8 mouse cellular contexts compared by ENCODE assay signal in the genomic region with DNA sequence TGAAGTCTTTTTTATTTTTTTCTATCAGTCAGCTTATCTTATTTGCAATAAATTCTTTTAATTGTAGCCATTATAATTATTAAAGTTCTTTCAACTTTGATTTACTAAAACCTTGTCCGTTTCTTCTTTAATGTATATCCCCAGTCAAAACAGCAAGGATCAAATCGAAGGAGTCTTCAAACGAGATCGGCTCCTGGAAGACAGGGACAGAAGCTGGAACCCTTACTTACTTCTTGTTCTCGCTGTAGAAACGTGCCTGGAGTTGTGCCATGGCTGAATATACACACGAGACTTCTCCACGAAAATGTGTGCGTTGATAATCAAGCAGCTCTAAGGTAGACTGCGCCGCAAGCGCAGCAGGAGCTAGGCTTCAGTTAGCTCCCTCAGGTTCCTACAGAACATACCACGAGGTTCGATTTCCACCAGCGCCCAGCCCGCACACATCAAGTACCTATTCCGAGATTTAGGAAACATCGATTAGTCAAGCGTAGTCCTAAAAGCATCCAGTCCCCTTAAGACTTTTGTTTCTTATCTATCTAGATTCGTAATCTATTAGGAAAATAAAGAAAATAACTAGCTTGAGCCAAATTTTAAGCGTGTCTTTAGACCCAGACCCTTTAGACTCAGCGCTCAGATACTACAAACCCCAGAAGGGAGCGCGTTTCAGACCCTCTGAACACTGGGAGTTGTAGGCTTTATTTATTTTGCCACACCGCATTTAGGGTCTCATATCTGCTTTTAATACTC. TPM values are rescaled to one million over a fixed set of nuclear protein-coding genes. Genes with fewer than 3 reads are reported as not detected.
A peak's percentile ranks its signal among the peaks of the same experiment; 100 is the strongest.
DNase-seq lines count a peak whose midpoint lies in the region; ATAC-seq and TF ChIP-seq lines count a peak whose summit lies in the region.

No protein-coding gene starts in this region.

- H3K27ac ChIP-seq in forebrain, embryonic 14.5 days (ENCODE audit: low read depth, low read length): peak overlapping the region; percentile 95
- peak overlapping the region; percentile 99 for H3K27ac ChIP-seq in lung, embryonic 14.5 days (ENCODE audit: low read depth)
- peak overlapping the region; percentile 55; the same call in 1 of the 2 replicates for H3K27ac ChIP-seq in olfactory bulb, adult 2 months (ENCODE audit: insufficient read depth, low read depth, low read length)
- H3K27ac ChIP-seq in thymus, adult 2 months (ENCODE audit: control insufficient read depth, insufficient read depth, low read length): peak overlapping the region; percentile 67

- WGBS in forebrain, embryonic 14.5 days: under 1% methylated on average over 25 of the region's 25 CpGs
- under 1% methylated on average over 25 of the region's 25 CpGs for WGBS in lung, embryonic 14.5 days
- under 1% methylated on average over 25 of the region's 25 CpGs for WGBS in olfactory bulb, adult 2 months
- WGBS in thymus, adult 2 months: under 1% methylated on average over 25 of the region's 25 CpGs

- H3K9ac ChIP-seq in forebrain, embryonic 14.5 days (ENCODE audit: low read length): peak overlapping the region; percentile 94
- H3K9ac ChIP-seq in lung, embryonic 14.5 days: peak overlapping the region; percentile 96

- H3K36me3 ChIP-seq in forebrain, embryonic 14.5 days (ENCODE audit: control insufficient read depth, insufficient read depth, low read length): peaks cover 15% of the 10 kb centered on the region
- H3K36me3 ChIP-seq in lung, embryonic 14.5 days (ENCODE audit: insufficient read depth): peaks cover 16% of the 10 kb centered on the region
- H3K36me3 ChIP-seq in thymus, adult 2 months (ENCODE audit: control insufficient read depth, insufficient read depth, low read length): peaks cover 16% of the 10 kb centered on the region

- no peaks in the 10 kb centered on the region for H3K9me3 ChIP-seq in forebrain, embryonic 14.5 days (replicated peaks; ENCODE audit: control insufficient read depth, low read length)
- no peaks in the 10 kb centered on the region for H3K9me3 ChIP-seq in lung, embryonic 14.5 days (ENCODE audit: low read depth, low read length)

- TF ChIP-seq POLR2A in olfactory bulb, adult 2 months (IDR thresholded peaks at IDR 0.05; ENCODE audit: insufficient read depth, low read depth, low read length): peak; percentile 23; the same call in 1 of the 2 replicates
- TF ChIP-seq POLR2A in thymus, adult 2 months (IDR thresholded peaks at IDR 0.05; ENCODE audit: control insufficient read depth, extremely low read depth, insufficient read depth, low read length, poor library complexity): no peak

- peaks cover 8% of the 10 kb centered on the region for H3K4me1 ChIP-seq in forebrain, embryonic 14.5 days (ENCODE audit: control insufficient read depth, insufficient read depth, low read length)
- H3K4me1 ChIP-seq in lung, embryonic 14.5 days (ENCODE audit: insufficient read depth): no peaks in the 10 kb centered on the region
- peaks cover 2% of the 10 kb centered on the region; the same call in 1 of the 2 replicates for H3K4me1 ChIP-seq in olfactory bulb, adult 2 months (ENCODE audit: control insufficient read depth, insufficient read depth, low read length)
- peaks cover 2% of the 10 kb centered on the region for H3K4me1 ChIP-seq in thymus, adult 2 months (replicated peaks; ENCODE audit: control insufficient read depth, insufficient read depth, low read length)

- H3K4me3 ChIP-seq in forebrain, embryonic 14.5 days (ENCODE audit: low read depth, low read length): peak overlapping the region; percentile 71
- H3K4me3 ChIP-seq in lung, embryonic 14.5 days (ENCODE audit: low read depth, low read length): peak overlapping the region; percentile 89
- H3K4me3 ChIP-seq in olfactory bulb, adult 2 months (ENCODE audit: insufficient read depth, low read depth, low read length): peak overlapping the region; percentile 71
- H3K4me3 ChIP-seq in thymus, adult 2 months (ENCODE audit: control insufficient read depth, insufficient read depth, low read length): peak overlapping the region; percentile 66

- peak; percentile 90 for ATAC-seq in forebrain, embryonic 14.5 days
- peak; percentile 88 for ATAC-seq in lung, embryonic 14.5 days (ENCODE audit: insufficient read depth)

- no peaks in the 10 kb centered on the region for H3K27me3 ChIP-seq in forebrain, embryonic 14.5 days (replicated peaks; ENCODE audit: control insufficient read depth, insufficient read depth, low read length)
- H3K27me3 ChIP-seq in lung, embryonic 14.5 days (ENCODE audit: insufficient read depth, low read length): no peaks in the 10 kb centered on the region
- no peaks in the 10 kb centered on the region for H3K27me3 ChIP-seq in thymus, adult 2 months (ENCODE audit: control insufficient read depth, insufficient read depth, low read length)

- H3K4me2 ChIP-seq in forebrain, embryonic 14.5 days (ENCODE audit: low read length): peak overlapping the region; percentile 79
- peak overlapping the region; percentile 68 for H3K4me2 ChIP-seq in lung, embryonic 14.5 days

- peak; percentile 91 for DNase-seq in ES-CJ7 (ENCODE audit: low read depth, low spot score)
- peak; percentile 80 for DNase-seq in c-Kit-positive CD71-positive TER-119-positive erythroid progenitor cells, embryonic 14.5 days (ENCODE audit: low spot score)
- DNase-seq in forebrain, embryonic 14.5 days (ENCODE audit: low spot score): peak; percentile 90
- peak; percentile 59 for DNase-seq in heart, postnatal 4 days
- DNase-seq in layer of hippocampus, adult 8-10 months (ENCODE audit: low spot score in 2 of 2): peak; percentile 46 to 67
- DNase-seq in lung, embryonic 14.5 days: peak; percentile 84
- DNase-seq in thymus, adult 2 months: peak; percentile 65

- no peak for TF ChIP-seq CTCF in lung, embryonic 14.5 days (IDR thresholded peaks at IDR 0.05; ENCODE audit: low read depth)
- TF ChIP-seq CTCF in olfactory bulb, adult 2 months (IDR thresholded peaks at IDR 0.05; ENCODE audit: insufficient read depth, low read depth, low read length): no peak
- TF ChIP-seq CTCF in thymus, adult 2 months (IDR thresholded peaks at IDR 0.05; ENCODE audit: borderline replicate concordance, control insufficient read depth, extremely low read depth, insufficient read depth, low read length, poor library complexity): no peak

RNA-seq across cellular contexts. Expression of a gene that starts 0.6 kb away (rescaled TPM):
- 6.1 and 7.7 TPM in 2 replicates for polyA plus RNA-seq in forebrain, embryonic 14.5 days (2014; fragmentation: Nextera tagmentation; extraction: Ambion mirVana)
- 10 to 100 TPM; 10.5 to 10.6 TPM for total RNA-seq in heart, postnatal 4 days (2021)
- total RNA-seq in layer of hippocampus, adult 8-10 months (2022): 10 to 100 TPM; 22.2 to 33.6 (median 24.8) TPM
- 5.7 and 5.9 TPM in 2 replicates for polyA plus RNA-seq in lung, embryonic 14.5 days (2014; fragmentation: Nextera tagmentation; extraction: Ambion mirVana)
- not detected in 2 replicates for polyA plus RNA-seq in olfactory bulb, adult 2 months (2012; ENCODE audit: insufficient read depth, insufficient read length, low replicate concordance, missing spikeins)
- polyA plus RNA-seq in thymus, adult 2 months (2012; rRNA removed): 4.7 and 4.8 TPM in 2 replicates

RNA-seq across cellular contexts. Expression of a gene that starts 1.0 kb away (rescaled TPM):
- 45.2 and 52.4 TPM in 2 replicates for polyA plus RNA-seq in forebrain, embryonic 14.5 days (2014; fragmentation: Nextera tagmentation; extraction: Ambion mirVana)
- total RNA-seq in heart, postnatal 4 days (2021): 10 to 100 TPM; 12.3 to 15.5 TPM
- 10 to 100 TPM; 34.0 to 40.8 (median 34.6) TPM for total RNA-seq in layer of hippocampus, adult 8-10 months (2022)
- 48.6 and 52.6 TPM in 2 replicates for polyA plus RNA-seq in lung, embryonic 14.5 days (2014; fragmentation: Nextera tagmentation; extraction: Ambion mirVana)
- polyA plus RNA-seq in olfactory bulb, adult 2 months (2012; ENCODE audit: insufficient read depth, insufficient read length, low replicate concordance, missing spikeins): not detected in 2 replicates
- 21.9 and 24.2 TPM in 2 replicates for polyA plus RNA-seq in thymus, adult 2 months (2012; rRNA removed)

RNA-seq across cellular contexts. Expression of a gene that starts 54.5 kb away (rescaled TPM):
- polyA plus RNA-seq in forebrain, embryonic 14.5 days (2014; fragmentation: Nextera tagmentation; extraction: Ambion mirVana): 21.5 and 22.7 TPM in 2 replicates
- 1 to 10 TPM; 1.0 to 1.4 TPM for total RNA-seq in heart, postnatal 4 days (2021)
- total RNA-seq in layer of hippocampus, adult 8-10 months (2022): 10 to 100 TPM; 34.3 to 38.9 (median 36.1) TPM
- polyA plus RNA-seq in lung, embryonic 14.5 days (2014; fragmentation: Nextera tagmentation; extraction: Ambion mirVana): 0.57 and 0.91 TPM in 2 replicates
- not detected in 2 replicates for polyA plus RNA-seq in olfactory bulb, adult 2 months (2012; ENCODE audit: insufficient read depth, insufficient read length, low replicate concordance, missing spikeins)
- polyA plus RNA-seq in thymus, adult 2 months (2012; rRNA removed): 0.44 and 0.73 TPM in 2 replicates

Comparison
In these comparisons a context has a peak if more than half of its experiments do, and no peak if none do; other contexts are left out.
1. Peak in every context shown above with its lines: DNase-seq, ATAC-seq, H3K4me3 ChIP-seq and H3K27ac ChIP-seq.
2. RNA of a gene that starts 54.5 kb away (polyA plus RNA-seq): 21.5 to 22.7 TPM in forebrain, embryonic 14.5 days; 0.57 to 0.91 TPM in lung, embryonic 14.5 days, 0.44 to 0.73 TPM in thymus, adult 2 months and not detected in olfactory bulb, adult 2 months; every median in the first group is over 10 times any median in the second.